Mouse (Mus musculus) neural tube, embryonic 11.5 days (tissue): ENCODE measurements around the gene Gm9803. TPM values are rescaled to one million over a fixed set of nuclear protein-coding genes. Genes with fewer than 3 reads are reported as not detected.

ENCODE experiments used
- ATAC-seq: fragments of 200-750 bp; cut with Nextera tagmentation; 2 replicates; pipeline ENCODE4 v1.8.0; 2017; ENCODE audit warnings: moderate number of reproducible peaks, mild to moderate bottlenecking, moderate TSS enrichment, moderate library complexity; ENCODE audit not compliant: insufficient read depth, low FRiP score, low TSS enrichment
- DNase-seq: peaks from one replicate; pipeline ENCODE4 v3.0.0-alpha.2; 2015; ENCODE audit warnings: low spot score
- H3K27ac ChIP-seq: fragments of 300-500 bp; sonication (generic); 2 replicates; pipeline ENCODE4 v1.5.1; 2014; ENCODE audit warnings: low read depth, mild to moderate bottlenecking, low read length
- H3K27me3 ChIP-seq: fragments of 300-500 bp; sonication (generic); 2 replicates; pipeline ENCODE4 v1.6.1; 2014; ENCODE audit warnings: mild to moderate bottlenecking, low read length, mixed read lengths; ENCODE audit not compliant: control insufficient read depth, insufficient read depth
- H3K36me3 ChIP-seq: fragments of 300-500 bp; sonication (generic); 2 replicates; pipeline ENCODE4 v1.6.1; 2014; ENCODE audit warnings: mild to moderate bottlenecking, low read length, moderate library complexity, mixed read lengths; ENCODE audit not compliant: control insufficient read depth, insufficient read depth
- H3K4me1 ChIP-seq: fragments of 300-500 bp; sonication (generic); 2 replicates; pipeline ENCODE4 v1.6.1; 2014; ENCODE audit warnings: low read length, mixed read lengths; ENCODE audit not compliant: control insufficient read depth, insufficient read depth
- H3K4me2 ChIP-seq: fragments of 300-500 bp; sonication (generic); 2 replicates; pipeline ENCODE4 v1.6.1; 2014; ENCODE audit warnings: low read depth, mild to moderate bottlenecking, moderate library complexity
- H3K4me3 ChIP-seq: fragments of 300-500 bp; sonication (generic); 2 replicates; pipeline ENCODE4 v1.5.1; 2014; ENCODE audit warnings: low read depth, low read length
- H3K9ac ChIP-seq: fragments of 300-500 bp; sonication (generic); 2 replicates; pipeline ENCODE4 v1.6.1; 2014; ENCODE audit warnings: mild to moderate bottlenecking, low read length
- H3K9me3 ChIP-seq: fragments of 300-500 bp; sonication (generic); 2 replicates; pipeline ENCODE4 v1.6.1; 2016; ENCODE audit warnings: low read length; ENCODE audit not compliant: control insufficient read depth
- WGBS: fragments of 180-500 bp; shearing (Covaris S2); extraction: QIAGEN DNeasy Blood & Tissue Kit; methylation state at CpG from one replicate; pipeline ENCODE4 v1.1.7; 2014; 5-methylcytosine and 5-hydroxymethylcytosine counted together
- polyA plus RNA-seq: library from polyadenylated mRNA; unstranded; fragments of >200 nt; fragmentation: Nextera tagmentation; extraction: Ambion mirVana; gene quantifications from 2 replicates; pipeline ENCODE4 v1.2.1, GENCODE M21; 2014

Gene Gm9803
- polyA plus RNA-seq, 1 experiment from 2014 or later, result 12.9 TPM

- Histone ChIP-seq H3K4me2 (no peak overlapping the region), H3K9me3 (no peaks in the 10 kb centered on the region), H3K27me3 (no peaks in the 10 kb centered on the region), H3K4me1 (peaks cover 10% of the 10 kb centered on the region; the same call in 1 of the 2 replicates), H3K27ac (peak overlapping the region; percentile 68), H3K36me3 (peaks cover 7% of the 10 kb centered on the region), H3K9ac (peak overlapping the region; percentile 41), H3K4me3 (no peak overlapping the region)
- DNase-seq (peak; percentile 30), ATAC-seq (no peak)
- WGBS, result 41% methylated on average over 15 of the region's 15 CpGs
Measured at GRCm38 (mm10) chr10:43527283-43528269, 3.7 kb downstream of the Gm9803 start.

- ATAC-seq, result no peak
- Histone ChIP-seq H3K4me1 (no peaks in the 10 kb centered on the region), H3K4me2 (no peak overlapping the region), H3K27ac (no peak overlapping the region), H3K27me3 (no peaks in the 10 kb centered on the region), H3K36me3 (peaks cover 7% of the 10 kb centered on the region), H3K9ac (no peak overlapping the region), H3K4me3 (no peak overlapping the region), H3K9me3 (no peaks in the 10 kb centered on the region)
- 91% methylated on average over 1 of the region's 1 CpGs for WGBS
- no peak for DNase-seq
Measured at GRCm38 (mm10) chr10:43534382-43534781, 10.5 kb downstream of the Gm9803 start.

GRCm38 (mm10) chr10:43537652-43538051, 13.8 kb downstream of the Gm9803 start:
- peaks cover 3% of the 10 kb centered on the region; the same call in 1 of the 2 replicates for H3K4me1 ChIP-seq
- no peak overlapping the region for H3K9ac ChIP-seq
- no peak overlapping the region for H3K27ac ChIP-seq
- H3K4me3 ChIP-seq, result no peak overlapping the region
- DNase-seq (no peak), ATAC-seq (no peak)
- H3K4me2 ChIP-seq, result no peak overlapping the region
- WGBS, result 95% methylated on average over 7 of the region's 7 CpGs
- H3K9me3 ChIP-seq, result no peaks in the 10 kb centered on the region
- no peaks in the 10 kb centered on the region for H3K27me3 ChIP-seq
- H3K36me3 ChIP-seq, result no peaks in the 10 kb centered on the region; the same call in 1 of the 2 replicates

- Histone ChIP-seq H3K27ac (no peak overlapping the region), H3K4me2 (no peak overlapping the region), H3K4me1 (peaks cover 3% of the 10 kb centered on the region; the same call in 1 of the 2 replicates), H3K36me3 (no peaks in the 10 kb centered on the region), H3K9ac (no peak overlapping the region), H3K27me3 (no peaks in the 10 kb centered on the region), H3K4me3 (no peak overlapping the region), H3K9me3 (no peaks in the 10 kb centered on the region)
- DNase-seq (no peak), ATAC-seq (no peak)
- WGBS, result 91% methylated on average over 5 of the region's 5 CpGs
Measured at GRCm38 (mm10) chr10:43538831-43539230, 14.9 kb downstream of the Gm9803 start.

GRCm38 (mm10) chr10:43539746-43540310, 15.9 kb downstream of the Gm9803 start:
- 20% methylated on average over 12 of the region's 12 CpGs for WGBS
- Histone ChIP-seq H3K4me2 (peak overlapping the region; percentile 41), H3K9me3 (no peaks in the 10 kb centered on the region), H3K27ac (no peak overlapping the region), H3K27me3 (no peaks in the 10 kb centered on the region), H3K4me3 (peak overlapping the region; percentile 86), H3K4me1 (peaks cover 3% of the 10 kb centered on the region; the same call in 1 of the 2 replicates), H3K36me3 (no peaks in the 10 kb centered on the region), H3K9ac (peak overlapping the region; percentile 84)
- DNase-seq (no peak), ATAC-seq (no peak)

- peak; percentile 95 for DNase-seq
- H3K4me1 ChIP-seq, result peaks cover 3% of the 10 kb centered on the region; the same call in 1 of the 2 replicates
- no peaks in the 10 kb centered on the region for H3K36me3 ChIP-seq
- H3K9me3 ChIP-seq, result no peaks in the 10 kb centered on the region
- peak within 1 kb of the TSS; percentile 84 for H3K9ac ChIP-seq
- H3K27ac ChIP-seq, result no peak within 1 kb of the TSS
- H3K27me3 ChIP-seq, result no peaks in the 10 kb centered on the region
- WGBS, result 0% methylated on average over 32 of the region's 56 CpGs
- H3K4me3 ChIP-seq, result peak within 1 kb of the TSS; percentile 86
- peak within 1 kb of the TSS; percentile 41 for H3K4me2 ChIP-seq
- ATAC-seq, result peak; percentile 99
Measured at GRCm38 (mm10) chr10:43540442-43541152, 16.7 kb downstream of the Gm9803 start, which contains the start of gene 1700021F05Rik. Gene 1700021F05Rik (minus strand): TSS chr10:43540994.

- H3K27ac ChIP-seq, result no peak overlapping the region
- WGBS, result 53% methylated on average over 7 of the region's 8 CpGs
- peak overlapping the region; percentile 86 for H3K4me3 ChIP-seq
- peak; percentile 2; the same call in 1 of the 2 replicates for ATAC-seq
- no peak overlapping the region for H3K4me2 ChIP-seq
- peaks cover 3% of the 10 kb centered on the region; the same call in 1 of the 2 replicates for H3K4me1 ChIP-seq
- H3K9ac ChIP-seq, result no peak overlapping the region
- H3K27me3 ChIP-seq, result no peaks in the 10 kb centered on the region
- no peak for DNase-seq
- no peaks in the 10 kb centered on the region for H3K9me3 ChIP-seq
- H3K36me3 ChIP-seq, result no peaks in the 10 kb centered on the region
Measured at GRCm38 (mm10) chr10:43541153-43541544, 17.3 kb downstream of the Gm9803 start.

- no peak overlapping the region for H3K4me2 ChIP-seq
- H3K4me3 ChIP-seq, result no peak overlapping the region
- H3K9me3 ChIP-seq, result no peaks in the 10 kb centered on the region
- H3K36me3 ChIP-seq, result no peaks in the 10 kb centered on the region
- DNase-seq, result no peak
- WGBS, result 68% methylated on average over 5 of the region's 5 CpGs
- ATAC-seq, result no peak
- H3K27ac ChIP-seq, result no peak overlapping the region
- no peaks in the 10 kb centered on the region for H3K27me3 ChIP-seq
- no peaks in the 10 kb centered on the region for H3K4me1 ChIP-seq
- no peak overlapping the region for H3K9ac ChIP-seq
Measured at GRCm38 (mm10) chr10:43549411-43549810, 25.5 kb downstream of the Gm9803 start.
